Mouse (Mus musculus) cortical plate, adult 2 months (tissue): ENCODE measurements around the gene Olfr458. TPM values are rescaled to one million over a fixed set of nuclear protein-coding genes. Genes with fewer than 3 reads are reported as not detected.
"Not testable (repeated sequence)": the region's sequence is repeated elsewhere in the genome, so short reads cannot be mapped to it uniquely, and the experiment has no call there.

ENCODE experiments used
- H3K27ac ChIP-seq: fragments of 200-500 bp; 2 replicates; pipeline ENCODE4 v1.5.1; 2012; ENCODE audit warnings: low read length, control low read depth, inconsistent platforms; ENCODE audit not compliant: insufficient read depth
- H3K4me1 ChIP-seq: fragments of 200-500 bp; 2 replicates; pipeline ENCODE4 v1.6.1; 2011; ENCODE audit warnings: low read length; ENCODE audit not compliant: control insufficient read depth, insufficient read depth
- H3K4me3 ChIP-seq: fragments of 200-500 bp; 2 replicates; pipeline ENCODE4 v1.5.1; 2011; ENCODE audit warnings: mild to moderate bottlenecking, low read length, control low read depth; ENCODE audit not compliant: insufficient read depth
- CTCF ChIP-seq: fragments of 200-500 bp; IDR thresholded peaks from 2 replicates; pipeline ENCODE4 v1.5.1; 2011; ENCODE audit warnings: mild to moderate bottlenecking, control low read depth, low read length; ENCODE audit not compliant: insufficient read depth; ENCODE audit errors: extremely low read depth
- POLR2A ChIP-seq: fragments of 200-500 bp; IDR thresholded peaks from 2 replicates; pipeline ENCODE4 v1.6.1; 2011; ENCODE audit warnings: mild to moderate bottlenecking, low read length, control low read depth; ENCODE audit not compliant: insufficient read depth; ENCODE audit errors: extremely low read depth
- polyA plus RNA-seq: library from polyadenylated mRNA; depleted of rRNA; stranded (reverse); fragments of >200 nt; gene quantifications from 2 replicates; pipeline ENCODE4 v1.2.3, GENCODE M21; 2012; rRNA removed

Olfr458 gene
- not detected in 2 replicates for polyA plus RNA-seq

DNA sequence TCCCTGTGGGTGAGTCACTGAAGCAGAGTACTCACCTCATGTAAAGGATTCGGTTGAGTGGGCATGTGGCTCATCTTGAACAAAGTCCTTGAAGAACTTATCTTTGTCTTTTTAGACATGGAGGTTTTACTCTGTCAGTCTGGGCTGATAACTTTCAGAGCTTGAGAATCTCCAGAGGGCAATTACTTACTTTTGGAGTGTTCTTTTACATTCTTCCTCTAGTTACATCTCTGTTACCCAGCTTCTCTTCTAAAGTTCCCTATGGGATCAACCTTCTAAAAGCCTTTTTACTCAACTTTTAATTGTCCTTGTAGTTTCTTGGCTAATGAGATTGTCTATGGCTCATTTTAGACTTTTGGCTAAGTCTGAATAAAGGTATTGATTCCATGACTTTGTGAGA is at the start of gene Olfr458:
Gene Olfr458, minus strand, starts transcription at position 101 of the 400 bp plus-strand sequence.
- Histone ChIP-seq H3K4me3 (no peak within 1 kb of the TSS), H3K27ac (no peak within 1 kb of the TSS), H3K4me1 (no peaks in the 10 kb centered on the region)
- TF ChIP-seq CTCF (no peak), POLR2A (no peak)

DNA sequence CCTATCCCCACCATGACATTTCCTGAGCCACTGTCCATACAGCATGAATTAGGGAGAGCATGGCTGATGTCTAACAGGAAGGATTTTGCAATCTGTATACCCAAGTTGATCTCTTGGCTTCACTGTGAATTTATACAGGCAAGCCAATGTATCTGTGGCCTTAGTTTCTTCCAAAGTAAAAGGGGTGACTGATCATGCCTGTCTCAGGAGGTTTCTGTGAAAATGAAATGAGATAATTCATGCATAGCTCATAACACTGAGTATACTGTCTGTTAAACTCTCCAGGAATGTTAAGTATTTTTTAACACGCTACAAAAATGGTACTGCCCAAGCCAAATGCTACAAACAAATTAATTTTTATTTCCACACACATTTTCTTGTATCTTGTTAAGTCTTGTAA is 48.5 kb upstream of the Olfr458 start:
- TF ChIP-seq POLR2A (no peak), CTCF (no peak)
- no peak overlapping the region for H3K4me3 ChIP-seq
- no peaks in the 10 kb centered on the region for H3K4me1 ChIP-seq
- no peak overlapping the region for H3K27ac ChIP-seq

- Histone ChIP-seq H3K4me1 (no peaks in the 10 kb centered on the region), H3K27ac (no peak overlapping the region), H3K4me3 (no peak overlapping the region)
- TF ChIP-seq POLR2A (no peak), CTCF (no peak)
Measured at GRCm38 (mm10) chr6:42509311-42509710, 44.3 kb upstream of the Olfr458 start.

GRCm38 (mm10) chr6:42503478-42503877 is 38.5 kb upstream of the Olfr458 start:
- no peak overlapping the region for H3K4me3 ChIP-seq
- H3K27ac ChIP-seq = no peak overlapping the region
- TF ChIP-seq POLR2A (no peak), CTCF (no peak)
- no peaks in the 10 kb centered on the region for H3K4me1 ChIP-seq

GRCm38 (mm10) chr6:42489731-42490130 is 24.7 kb upstream of the Olfr458 start:
- no peaks in the 10 kb centered on the region for H3K4me1 ChIP-seq
- H3K27ac ChIP-seq = no peak overlapping the region
- TF ChIP-seq POLR2A (no peak), CTCF (no peak)
- H3K4me3 ChIP-seq = no peak overlapping the region

DNA sequence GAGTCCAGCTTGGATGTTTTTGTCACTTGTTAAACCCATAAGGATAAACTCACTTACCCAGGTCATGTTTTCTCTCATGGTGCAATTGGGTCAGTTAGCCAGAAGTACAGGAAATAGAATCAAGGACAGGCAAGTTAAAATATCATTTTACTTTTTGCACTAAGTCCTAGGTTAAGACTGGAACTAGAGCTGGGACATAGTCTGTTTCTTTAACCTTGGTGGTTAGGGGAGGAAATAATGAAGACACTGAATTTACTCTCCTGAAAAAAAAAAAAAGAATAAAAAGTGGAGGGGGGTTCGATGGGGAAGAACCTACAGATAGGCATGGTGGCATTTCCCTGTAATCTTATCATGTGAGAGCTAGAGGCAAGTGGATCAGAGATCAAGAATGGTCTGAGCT is 22.1 kb upstream of the Olfr458 start, which contains the start of gene Olfr456:
Gene Olfr456, minus strand, starts transcription at position 101 of the 400 bp plus-strand sequence.
- Histone ChIP-seq H3K4me3 (no peak within 1 kb of the TSS), H3K4me1 (no peaks in the 10 kb centered on the region), H3K27ac (no peak within 1 kb of the TSS)
- no peak for TF ChIP-seq CTCF
- TF ChIP-seq POLR2A = no peak

GRCm38 (mm10) chr6:42484633-42485032 is 19.6 kb upstream of the Olfr458 start:
- H3K27ac ChIP-seq = no peak overlapping the region
- H3K4me1 ChIP-seq = no peaks in the 10 kb centered on the region
- no peak overlapping the region for H3K4me3 ChIP-seq
- no peak for TF ChIP-seq CTCF
- TF ChIP-seq POLR2A = no peak

GRCm38 (mm10) chr6:42476235-42476634 is 11.2 kb upstream of the Olfr458 start, which contains the start of gene Olfr457:
Olfr457 (minus strand) TSS chr6:42476335.
- Histone ChIP-seq H3K4me3 (no peak within 1 kb of the TSS), H3K4me1 (no peaks in the 10 kb centered on the region), H3K27ac (no peak within 1 kb of the TSS)
- TF ChIP-seq POLR2A = no peak

GRCm38 (mm10) chr6:42471298-42471697 is 6.3 kb upstream of the Olfr458 start:
- H3K4me3 ChIP-seq, H3K4me1 ChIP-seq, H3K27ac ChIP-seq: not testable (repeated sequence)

DNA sequence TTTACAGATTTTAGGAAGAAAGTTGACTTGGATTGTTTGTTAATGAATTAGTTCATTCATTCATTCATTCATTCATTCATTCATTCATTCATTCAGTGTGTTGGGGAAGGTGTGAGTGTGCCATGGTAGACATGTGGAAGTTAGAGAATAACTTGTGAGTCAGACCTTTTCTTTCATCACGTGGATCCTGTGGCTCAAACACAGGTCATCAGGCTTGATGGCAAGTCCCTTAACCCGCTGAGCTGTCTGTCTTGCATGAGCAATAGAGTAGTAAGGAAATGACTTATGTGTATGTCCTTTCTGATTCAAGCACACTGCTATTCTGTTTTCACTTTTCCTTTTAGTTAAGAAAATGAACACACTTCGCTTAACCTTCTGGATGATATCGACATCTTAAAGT is 5.5 kb upstream of the Olfr458 start:
- no peaks in the 10 kb centered on the region for H3K4me1 ChIP-seq
- H3K27ac ChIP-seq = no peak overlapping the region
- TF ChIP-seq CTCF = no peak
- no peak overlapping the region for H3K4me3 ChIP-seq

DNA sequence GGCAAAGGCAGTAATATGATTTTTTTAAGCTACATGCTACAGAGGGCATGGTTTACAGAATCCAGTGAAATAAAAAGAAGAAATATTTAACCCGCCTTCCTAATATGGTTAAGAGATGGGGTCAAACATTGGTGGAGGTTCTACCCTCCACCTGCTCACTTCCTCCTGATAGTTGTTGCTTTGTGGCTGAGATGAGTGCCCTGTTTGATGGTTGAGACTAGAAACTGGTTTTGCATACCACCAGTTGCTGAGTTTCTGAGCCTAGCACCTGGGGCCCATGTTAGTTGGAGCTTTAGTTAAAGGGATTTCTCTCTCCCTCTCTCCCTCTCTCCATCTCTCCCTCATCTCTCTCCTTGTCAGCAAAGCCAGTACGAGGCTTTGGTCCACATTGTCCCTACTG is 17.6 kb downstream of the Olfr458 start:
- no peak overlapping the region for H3K4me3 ChIP-seq
- H3K27ac ChIP-seq = no peak overlapping the region
- no peaks in the 10 kb centered on the region for H3K4me1 ChIP-seq
- no peak for TF ChIP-seq POLR2A
- TF ChIP-seq CTCF = no peak
